Mouse (Mus musculus) thymus, adult 2 months (tissue): ENCODE results near the gene Arl8a.

Experiments used
- CTCF ChIP-seq: fragments of 200-500 bp; IDR thresholded peaks from 2 replicates; pipeline ENCODE4 v1.5.1; 2012; ENCODE audit warnings: mild to moderate bottlenecking, control low read depth, low read length, moderate library complexity, borderline replicate concordance; ENCODE audit not compliant: control insufficient read depth, poor library complexity, insufficient read depth; ENCODE audit errors: extremely low read depth
- POLR2A ChIP-seq: fragments of 200-500 bp; IDR thresholded peaks from 2 replicates; pipeline ENCODE4 v1.6.1; 2012; ENCODE audit warnings: mild to moderate bottlenecking, low read length, control low read depth, moderate library complexity; ENCODE audit not compliant: control insufficient read depth, poor library complexity, insufficient read depth; ENCODE audit errors: extremely low read depth

- TF ChIP-seq CTCF (no peak), POLR2A (no peak)
These were observed 12.4 kb downstream of the Arl8a start for GRCm38 (mm10) chr1:135159074-135159473.
